14 mouse cellular contexts compared by ENCODE assay signal in genomic region chr9:71654861-71655260, GRCm38 (mm10).
"Had no signal": no experiment of that assay in that cellular context is flagged by ENCODE, and none has a peak within 500 bp of the region (broad histone marks: within the 10 kb centered on the region; RNA-seq: fewer than 3 reads in every experiment).

No protein-coding gene starts in this region.

- DNase-seq: kidney, postnatal 25 days; layer of hippocampus, adult 9-11 months; layer of hippocampus, postnatal 36 days; midbrain, embryonic 14.5 days; right cerebral cortex, adult 18-20 months; right cerebral cortex, postnatal 25 days; thymus, adult 18-20 months; thymus, postnatal 14 days had no signal

- H3K36me3 ChIP-seq: lung, embryonic 15.5 days; neural tube, embryonic 15.5 days had no signal

- H3K4me1 ChIP-seq: limb, embryonic 15.5 days had no signal

- H3K9me3 ChIP-seq: limb, embryonic 15.5 days; liver, embryonic 12.5 days; lung, embryonic 15.5 days; neural tube, embryonic 15.5 days had no signal

- ATAC-seq: liver, embryonic 12.5 days had no signal

- H3K27me3 ChIP-seq: limb, embryonic 15.5 days; liver, embryonic 12.5 days; lung, embryonic 15.5 days; neural tube, embryonic 15.5 days had no signal

- H3K4me2 ChIP-seq: limb, embryonic 15.5 days; liver, embryonic 12.5 days; lung, embryonic 15.5 days; neural tube, embryonic 15.5 days had no signal

- H3K4me3 ChIP-seq: limb, embryonic 15.5 days; liver, embryonic 12.5 days; lung, embryonic 15.5 days; midbrain, embryonic 10.5 days; myocyte; neural tube, embryonic 15.5 days had no signal

- H3K27ac ChIP-seq: limb, embryonic 15.5 days; liver, embryonic 12.5 days; lung, embryonic 15.5 days; midbrain, embryonic 10.5 days; neural tube, embryonic 15.5 days had no signal

- H3K9ac ChIP-seq: limb, embryonic 15.5 days; liver, embryonic 12.5 days; lung, embryonic 15.5 days; neural tube, embryonic 15.5 days had no signal
